Mouse (Mus musculus): Measurements from ENCODE around the gene Clstn3.
"Not testable (repeated sequence)": the region's sequence is repeated elsewhere in the genome, so short reads cannot be mapped to it uniquely, and the experiment has no call there.

Clstn3 gene

GRCm38 (mm10) chr6:124479573-124479930 is 15.0 kb upstream of the Clstn3 start:
- DNase-seq (ENCODE audit: low spot score in 2 of 2) = no peak

GRCm38 (mm10) chr6:124478874-124479572 is 14.4 kb upstream of the Clstn3 start:
- DNase-seq (ENCODE audit: low spot score in 2 of 2) = no peak

- DNase-seq (ENCODE audit: low spot score in 2 of 2) = no peak
Observed at GRCm38 (mm10) chr6:124477922-124478651, 13.5 kb upstream of the Clstn3 start.

- DNase-seq (ENCODE audit: low spot score in 2 of 2) = no peak
Observed at GRCm38 (mm10) chr6:124477221-124477655, 12.6 kb upstream of the Clstn3 start.

- no peak for DNase-seq (ENCODE audit: low spot score in 2 of 2)
Observed at GRCm38 (mm10) chr6:124476796-124477195, 12.2 kb upstream of the Clstn3 start.

- DNase-seq (ENCODE audit: low spot score in 2 of 2) = no peak
Observed at GRCm38 (mm10) chr6:124476216-124476615, 11.6 kb upstream of the Clstn3 start.

GRCm38 (mm10) chr6:124475335-124476075 is 10.9 kb upstream of the Clstn3 start:
- DNase-seq (ENCODE audit: low spot score in 2 of 2) = not testable (repeated sequence)

- DNase-seq (ENCODE audit: low spot score in 2 of 2) = no peak
Observed at GRCm38 (mm10) chr6:124474621-124475020, 10.0 kb upstream of the Clstn3 start.

GRCm38 (mm10) chr6:124472801-124473200 is 8.2 kb upstream of the Clstn3 start:
- DNase-seq (ENCODE audit: low spot score in 2 of 2) = peak in 1 of 2 experiments; percentile 58

- DNase-seq (ENCODE audit: low spot score in 2 of 2) = not testable (repeated sequence)
Observed at GRCm38 (mm10) chr6:124471783-124472638, 7.4 kb upstream of the Clstn3 start.

- no peak for DNase-seq (ENCODE audit: low spot score in 2 of 2)
Observed at GRCm38 (mm10) chr6:124471121-124471520, 6.5 kb upstream of the Clstn3 start.

GRCm38 (mm10) chr6:124465729-124466128 is 1.1 kb upstream of the Clstn3 start:
- no peak for DNase-seq (ENCODE audit: low spot score in 2 of 2)

GRCm38 (mm10) chr6:124465299-124465698 is 705 bp upstream of the Clstn3 start:
- DNase-seq (ENCODE audit: low spot score in 2 of 2) = no peak

GRCm38 (mm10) chr6:124463881-124464291 is 708 bp downstream of the Clstn3 start:
- peak; percentile 62 to 74 for DNase-seq (ENCODE audit: low spot score in 2 of 2)

- no peak for DNase-seq (ENCODE audit: low spot score in 2 of 2)
Observed at GRCm38 (mm10) chr6:124459388-124459787, 5.2 kb downstream of the Clstn3 start.

- no peak for DNase-seq (ENCODE audit: low spot score in 2 of 2)
Observed at GRCm38 (mm10) chr6:124458505-124458904, 6.1 kb downstream of the Clstn3 start.

GRCm38 (mm10) chr6:124457827-124458226 is 6.8 kb downstream of the Clstn3 start:
- DNase-seq (ENCODE audit: low spot score in 2 of 2) = no peak

- DNase-seq (ENCODE audit: low spot score in 2 of 2) = no peak
Observed at GRCm38 (mm10) chr6:124456243-124456642, 8.4 kb downstream of the Clstn3 start.

GRCm38 (mm10) chr6:124453756-124454155 is 10.8 kb downstream of the Clstn3 start:
- no peak for DNase-seq (ENCODE audit: low spot score in 2 of 2)

GRCm38 (mm10) chr6:124451995-124452394 is 12.6 kb downstream of the Clstn3 start:
- DNase-seq (ENCODE audit: low spot score in 2 of 2) = no peak

GRCm38 (mm10) chr6:124449668-124450383 is 14.8 kb downstream of the Clstn3 start:
- no peak for DNase-seq (ENCODE audit: low spot score in 2 of 2)
